9 mouse cellular contexts compared by ENCODE assay signal in the genomic region with DNA sequence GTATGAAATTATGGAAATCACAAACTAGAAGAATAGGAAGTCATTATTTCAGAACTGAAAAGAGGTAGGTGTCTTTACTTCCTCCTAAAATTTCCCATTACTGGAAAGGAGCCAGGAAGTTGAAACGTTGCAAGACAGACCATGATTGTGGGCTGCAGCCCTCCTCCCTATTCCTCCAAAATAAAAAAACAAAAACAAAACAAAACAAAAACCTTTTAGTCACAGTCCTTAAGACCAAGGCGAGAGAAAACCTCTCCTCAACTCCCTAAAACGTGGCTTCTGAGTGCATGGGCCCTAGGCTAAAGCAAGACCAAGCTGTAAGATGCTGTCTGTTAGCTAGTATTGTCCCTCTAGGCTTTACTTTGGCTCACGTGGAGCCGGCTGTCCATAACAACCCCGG. TPM values are rescaled to one million over a fixed set of nuclear protein-coding genes. Genes with fewer than 3 reads are reported as not detected.
DNase-seq lines count a peak whose midpoint lies in the region; ATAC-seq and TF ChIP-seq lines count a peak whose summit lies in the region.
"Had no signal": no experiment of that assay in that cellular context is flagged by ENCODE, and none has a peak within 500 bp of the region (broad histone marks: within the 10 kb centered on the region; RNA-seq: fewer than 3 reads in every experiment).

No protein-coding gene starts in this region.

- H3K27me3 ChIP-seq in forebrain, embryonic 11.5 days (ENCODE audit: control insufficient read depth, insufficient read depth, low read length) = no peaks in the 10 kb centered on the region
- no peaks in the 10 kb centered on the region for H3K27me3 ChIP-seq in hindbrain, embryonic 14.5 days (ENCODE audit: control insufficient read depth, insufficient read depth, low read length)
- H3K27me3 ChIP-seq in neural tube, embryonic 12.5 days (replicated peaks) = peaks cover 4% of the 10 kb centered on the region; the same call in 1 of the 2 replicates

- WGBS in forebrain, embryonic 11.5 days = 3% methylated on average over 6 of the region's 6 CpGs
- WGBS in hindbrain, embryonic 14.5 days = 2% methylated on average over 6 of the region's 6 CpGs
- WGBS in neural tube, embryonic 12.5 days = 3% methylated on average over 6 of the region's 6 CpGs

- H3K27ac ChIP-seq in layer of hippocampus, adult 2 months = peak overlapping the region; percentile 98
- H3K27ac ChIP-seq in forebrain, embryonic 11.5 days (ENCODE audit: low read depth, low read length) = peak overlapping the region; percentile 98
- peak overlapping the region; percentile 98 for H3K27ac ChIP-seq in hindbrain, embryonic 14.5 days
- no peak overlapping the region for H3K27ac ChIP-seq in neural tube, embryonic 12.5 days

- DNase-seq in layer of hippocampus, adult 2 months (ENCODE audit: low spot score in 2 of 2) = no peak
- no peak for DNase-seq in layer of hippocampus, adult 11-12 months (ENCODE audit: low spot score)
- no peak for DNase-seq in forebrain, embryonic 11.5 days (ENCODE audit: low spot score)
- DNase-seq in hindbrain, embryonic 14.5 days (ENCODE audit: low spot score) = no peak
- no peak for DNase-seq in spleen, adult 18-20 months
- DNase-seq: adrenal gland, postnatal 14 days had no signal

- no peaks in the 10 kb centered on the region for H3K9me3 ChIP-seq in forebrain, embryonic 11.5 days (ENCODE audit: control insufficient read depth, low read length)
- no peaks in the 10 kb centered on the region for H3K9me3 ChIP-seq in hindbrain, embryonic 14.5 days (ENCODE audit: control insufficient read depth, low read length)
- no peaks in the 10 kb centered on the region for H3K9me3 ChIP-seq in neural tube, embryonic 12.5 days

- TF ChIP-seq CTCF in layer of hippocampus, adult 2 months (conservative IDR thresholded peaks at IDR 0.05) = no peak

- no peak for ATAC-seq in forebrain, embryonic 11.5 days (replicated peaks; ENCODE audit: low FRiP score)
- ATAC-seq in hindbrain, embryonic 14.5 days (ENCODE audit: low FRiP score) = no peak
- no peak for ATAC-seq in neural tube, embryonic 12.5 days (ENCODE audit: low FRiP score, low read depth)
- no peak for ATAC-seq in megakaryocyte-erythroid progenitor cell, adult 5-6 weeks (replicated peaks; ENCODE audit: low FRiP score, low TSS enrichment, poor library complexity, severe bottlenecking)

- peaks cover 22% of the 10 kb centered on the region; the same call in 1 of the 2 replicates for H3K4me1 ChIP-seq in forebrain, embryonic 11.5 days (replicated peaks; ENCODE audit: control insufficient read depth, insufficient read depth, low read length)
- H3K4me1 ChIP-seq in hindbrain, embryonic 14.5 days (replicated peaks; ENCODE audit: control insufficient read depth, insufficient read depth, low read length) = peaks cover 49% of the 10 kb centered on the region
- H3K4me1 ChIP-seq in neural tube, embryonic 12.5 days = peaks cover 37% of the 10 kb centered on the region

- peak overlapping the region; percentile 98 for H3K4me2 ChIP-seq in forebrain, embryonic 11.5 days (ENCODE audit: low read depth, low read length, severe bottlenecking)
- H3K4me2 ChIP-seq in hindbrain, embryonic 14.5 days (replicated peaks) = peak overlapping the region; percentile 99
- H3K4me2 ChIP-seq in neural tube, embryonic 12.5 days (replicated peaks) = peak overlapping the region; percentile 92

- H3K4me3 ChIP-seq in layer of hippocampus, adult 2 months = peak overlapping the region; percentile 51
- H3K4me3 ChIP-seq in forebrain, embryonic 11.5 days (ENCODE audit: low read depth, low read length) = peak overlapping the region; percentile 95
- H3K4me3 ChIP-seq in hindbrain, embryonic 14.5 days (replicated peaks; ENCODE audit: low read length) = peak overlapping the region; percentile 89
- H3K4me3 ChIP-seq in neural tube, embryonic 12.5 days = peak overlapping the region; percentile 48

- H3K9ac ChIP-seq in forebrain, embryonic 11.5 days (ENCODE audit: low read length) = peak overlapping the region; percentile 82
- H3K9ac ChIP-seq in hindbrain, embryonic 14.5 days = peak overlapping the region; percentile 88
- peak overlapping the region; percentile 86 for H3K9ac ChIP-seq in neural tube, embryonic 12.5 days

- H3K36me3 ChIP-seq in forebrain, embryonic 11.5 days (ENCODE audit: control insufficient read depth, insufficient read depth, low read length) = no peaks in the 10 kb centered on the region
- H3K36me3 ChIP-seq in hindbrain, embryonic 14.5 days (replicated peaks; ENCODE audit: control insufficient read depth, insufficient read depth) = no peaks in the 10 kb centered on the region
- no peaks in the 10 kb centered on the region for H3K36me3 ChIP-seq in neural tube, embryonic 12.5 days

RNA-seq across cellular contexts. Expression of a gene that starts 11.7 kb away (rescaled TPM):
- total RNA-seq in layer of hippocampus, adult 2 months (2021) = 10 to 100 TPM; 60.7 to 66.4 TPM
- 28.5 and 29.3 TPM in 2 replicates for polyA plus RNA-seq in forebrain, embryonic 11.5 days (2014; fragmentation: Nextera tagmentation; extraction: Ambion mirVana)
- polyA plus RNA-seq in hindbrain, embryonic 14.5 days (2014; fragmentation: Nextera tagmentation; extraction: Ambion mirVana) = 10.6 and 11.5 TPM in 2 replicates
- polyA plus RNA-seq in neural tube, embryonic 12.5 days (2016; fragmentation: Nextera tagmentation; extraction: Ambion mirVana) = 17.2 and 17.8 TPM in 2 replicates
- total RNA-seq in megakaryocyte-erythroid progenitor cell, adult 5-6 weeks (2014; fragmentation: Nextera tagmentation) = not detected in 2 replicates
- not detected in 2 replicates for total RNA-seq in megakaryocyte-erythroid progenitor cell, adult 5-6 weeks (2017)
- total RNA-seq: common myeloid progenitor, adult 5-6 weeks had no signal
